Mouse (Mus musculus) embryonic facial prominence, embryonic 15.5 days (tissue): ENCODE results near the gene Socs3. TPM values are rescaled to one million over a fixed set of nuclear protein-coding genes. Genes with fewer than 3 reads are reported as not detected.

Source experiments
- ATAC-seq: fragments of 200-750 bp; cut with Nextera tagmentation; 2 replicates; pipeline ENCODE4 v1.8.0; 2017; ENCODE audit warnings: low read depth, moderate TSS enrichment; ENCODE audit not compliant: insufficient number of reproducible peaks, low FRiP score, low TSS enrichment
- H3K27ac ChIP-seq: fragments of 300-500 bp; sonication (generic); replicated peaks from 2 replicates; pipeline ENCODE4 v1.5.1; 2015; ENCODE audit warnings: mild to moderate bottlenecking, inconsistent platforms
- H3K27me3 ChIP-seq: fragments of 300-500 bp; sonication (generic); 2 replicates; pipeline ENCODE4 v1.6.1; 2015; ENCODE audit warnings: inconsistent platforms
- H3K36me3 ChIP-seq: fragments of 300-500 bp; sonication (generic); 2 replicates; pipeline ENCODE4 v1.6.1; 2015; ENCODE audit warnings: mild to moderate bottlenecking, inconsistent platforms
- H3K4me1 ChIP-seq: fragments of 300-500 bp; sonication (generic); 2 replicates; pipeline ENCODE4 v1.6.1; 2015; ENCODE audit warnings: inconsistent platforms
- H3K4me2 ChIP-seq: fragments of 300-500 bp; sonication (generic); replicated peaks from 2 replicates; pipeline ENCODE4 v1.6.1; 2015; ENCODE audit warnings: mild to moderate bottlenecking, inconsistent platforms
- H3K4me3 ChIP-seq: fragments of 300-500 bp; sonication (generic); replicated peaks from 2 replicates; pipeline ENCODE4 v1.5.1; 2015; ENCODE audit warnings: mild to moderate bottlenecking, inconsistent platforms
- H3K9ac ChIP-seq: fragments of 300-500 bp; sonication (generic); 2 replicates; pipeline ENCODE4 v1.6.1; 2015; ENCODE audit warnings: inconsistent platforms
- H3K9me3 ChIP-seq: fragments of 300-500 bp; sonication (generic); replicated peaks from 2 replicates; pipeline ENCODE4 v1.6.1; 2016; ENCODE audit warnings: inconsistent platforms
- WGBS: fragments of 180-500 bp; shearing (Covaris S2); methylation state at CpG from one replicate; pipeline ENCODE4 v1.1.7; 2015; 5-methylcytosine and 5-hydroxymethylcytosine counted together
- polyA plus RNA-seq: library from polyadenylated mRNA; unstranded; fragments of >200 nt; fragmentation: Nextera tagmentation; extraction: Ambion mirVana; gene quantifications from 2 replicates; pipeline ENCODE4 v1.2.1, GENCODE M21; 2015

Gene Socs3
- polyA plus RNA-seq, 1 experiment from 2014 or later, result 21.2 TPM

DNA sequence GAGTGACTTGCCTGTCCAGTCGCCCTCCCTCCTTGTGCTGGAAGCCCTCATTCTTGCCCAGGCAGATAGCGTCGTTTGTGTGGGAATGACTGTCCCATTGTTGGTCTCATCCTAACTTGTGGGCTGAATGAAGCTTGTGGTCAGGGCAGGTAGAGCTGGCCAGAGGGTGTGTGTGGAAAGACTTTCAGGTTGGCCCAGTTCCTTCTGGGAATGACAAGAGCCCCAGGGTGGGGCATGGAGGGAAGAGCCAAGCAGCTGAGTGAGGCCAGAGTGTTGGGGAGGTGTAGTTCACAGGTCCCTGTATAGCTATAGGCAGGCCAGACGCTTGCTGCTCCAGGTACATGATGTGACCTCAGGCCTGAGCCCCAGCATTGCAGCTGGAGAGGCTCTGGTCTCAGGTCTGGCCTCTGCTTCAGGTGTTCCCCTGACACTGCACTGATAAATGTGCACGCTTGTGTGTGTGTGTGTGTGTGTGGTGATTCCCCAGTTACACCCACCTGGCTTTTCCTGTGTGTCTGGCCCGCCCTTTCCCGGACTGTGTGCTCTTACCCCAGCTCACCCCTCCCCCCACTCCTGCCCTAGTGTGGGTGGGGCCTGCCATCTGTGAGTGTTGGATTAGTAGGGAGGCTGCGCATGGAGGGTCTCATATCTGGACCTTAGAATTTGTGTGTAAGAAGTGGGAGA, 37.8 kb upstream of the Socs3 start:
- WGBS, result 46% methylated on average over 8 of the region's 8 CpGs
- H3K9ac ChIP-seq, result no peak overlapping the region
- H3K4me2 ChIP-seq, result no peak overlapping the region
- peaks cover 44% of the 10 kb centered on the region for H3K36me3 ChIP-seq
- H3K4me3 ChIP-seq, result no peak overlapping the region
- no peak for ATAC-seq
- H3K27me3 ChIP-seq, result no peaks in the 10 kb centered on the region
- H3K9me3 ChIP-seq, result no peaks in the 10 kb centered on the region
- H3K27ac ChIP-seq, result 0 out of 2 replicates have a peak overlapping the region, but pooled peaks have one; percentile 44
- H3K4me1 ChIP-seq, result peaks cover 52% of the 10 kb centered on the region

DNA sequence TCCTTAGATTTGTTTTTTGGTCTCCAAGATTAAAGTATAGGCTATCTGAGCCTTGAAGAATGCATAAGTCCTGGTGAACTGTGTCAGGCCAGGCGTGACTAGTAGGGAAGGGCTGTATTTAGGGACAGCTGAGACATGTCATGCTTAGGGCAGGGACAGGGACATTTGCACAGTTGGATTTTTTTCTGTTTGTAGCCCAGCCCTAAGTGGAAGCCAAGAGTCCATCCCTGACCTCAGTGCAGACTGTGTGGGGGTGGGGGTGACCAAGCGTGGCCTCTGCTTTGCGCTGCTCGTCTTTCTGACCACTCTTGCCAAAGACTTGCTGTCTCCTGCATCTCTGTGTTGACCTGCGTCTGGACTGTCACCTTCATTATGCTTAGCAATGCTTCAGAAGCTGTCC, 34.4 kb upstream of the Socs3 start:
- H3K9ac ChIP-seq, result no peak overlapping the region
- peaks cover 67% of the 10 kb centered on the region for H3K36me3 ChIP-seq
- peak overlapping the region; percentile 60 for H3K27ac ChIP-seq
- no peak overlapping the region for H3K4me3 ChIP-seq
- WGBS, result 73% methylated on average over 5 of the region's 5 CpGs
- no peak overlapping the region for H3K4me2 ChIP-seq
- H3K4me1 ChIP-seq, result peaks cover 40% of the 10 kb centered on the region
- no peaks in the 10 kb centered on the region for H3K9me3 ChIP-seq
- H3K27me3 ChIP-seq, result no peaks in the 10 kb centered on the region
- ATAC-seq, result peak; percentile 50; the same call in 1 of the 2 replicates

DNA sequence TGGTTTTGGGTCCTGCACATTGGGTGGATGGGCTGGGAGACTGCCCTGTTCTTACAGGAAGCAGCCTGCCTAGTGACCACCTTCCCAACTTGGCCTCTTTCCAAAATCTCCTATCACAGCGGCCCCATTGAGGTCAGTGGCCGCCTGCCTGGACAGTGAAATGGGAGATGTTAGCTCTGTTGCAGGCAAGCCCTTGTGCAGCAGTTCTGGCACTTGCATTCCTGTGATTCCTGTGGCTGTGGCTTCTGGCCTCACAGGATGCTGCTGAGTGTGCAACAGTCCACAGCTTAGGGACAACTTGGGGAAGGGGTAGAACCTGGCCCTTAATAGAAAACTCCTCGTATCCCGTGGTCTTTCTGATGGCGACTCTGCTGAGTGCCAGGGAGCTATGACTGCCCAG, 33.9 kb upstream of the Socs3 start:
- Histone ChIP-seq H3K36me3 (peaks cover 69% of the 10 kb centered on the region), H3K27me3 (no peaks in the 10 kb centered on the region), H3K4me1 (peaks cover 36% of the 10 kb centered on the region), H3K4me3 (no peak overlapping the region), H3K27ac (peak overlapping the region; percentile 60), H3K4me2 (no peak overlapping the region), H3K9me3 (no peaks in the 10 kb centered on the region), H3K9ac (no peak overlapping the region)
- 61% methylated on average over 5 of the region's 5 CpGs for WGBS
- ATAC-seq, result peak; percentile 53; the same call in 1 of the 2 replicates

DNA sequence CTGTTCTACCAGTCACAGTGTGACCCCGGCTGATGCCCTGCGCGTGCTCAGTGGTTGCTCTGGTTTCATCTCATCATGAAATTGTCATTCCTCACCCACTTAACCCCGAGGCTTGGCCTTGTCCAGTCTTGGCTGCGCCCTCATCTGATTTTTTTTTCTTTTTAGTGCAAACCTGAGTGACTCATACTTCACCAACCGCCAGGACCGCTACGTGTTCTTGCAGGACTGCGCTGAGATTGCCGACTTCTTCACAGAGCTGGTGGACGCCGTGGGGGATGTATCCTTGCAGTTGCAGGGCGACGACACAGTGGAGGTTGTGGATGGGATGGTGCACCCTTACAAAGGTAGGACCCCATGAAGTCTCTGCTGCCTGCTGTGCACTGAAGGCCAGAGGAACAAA, 33.3 kb upstream of the Socs3 start:
- peaks cover 30% of the 10 kb centered on the region for H3K4me1 ChIP-seq
- 87% methylated on average over 14 of the region's 14 CpGs for WGBS
- peak overlapping the region; percentile 60 for H3K27ac ChIP-seq
- peaks cover 72% of the 10 kb centered on the region for H3K36me3 ChIP-seq
- no peak overlapping the region for H3K4me2 ChIP-seq
- ATAC-seq, result no peak
- no peaks in the 10 kb centered on the region for H3K9me3 ChIP-seq
- no peaks in the 10 kb centered on the region for H3K27me3 ChIP-seq
- H3K4me3 ChIP-seq, result no peak overlapping the region
- H3K9ac ChIP-seq, result no peak overlapping the region

DNA sequence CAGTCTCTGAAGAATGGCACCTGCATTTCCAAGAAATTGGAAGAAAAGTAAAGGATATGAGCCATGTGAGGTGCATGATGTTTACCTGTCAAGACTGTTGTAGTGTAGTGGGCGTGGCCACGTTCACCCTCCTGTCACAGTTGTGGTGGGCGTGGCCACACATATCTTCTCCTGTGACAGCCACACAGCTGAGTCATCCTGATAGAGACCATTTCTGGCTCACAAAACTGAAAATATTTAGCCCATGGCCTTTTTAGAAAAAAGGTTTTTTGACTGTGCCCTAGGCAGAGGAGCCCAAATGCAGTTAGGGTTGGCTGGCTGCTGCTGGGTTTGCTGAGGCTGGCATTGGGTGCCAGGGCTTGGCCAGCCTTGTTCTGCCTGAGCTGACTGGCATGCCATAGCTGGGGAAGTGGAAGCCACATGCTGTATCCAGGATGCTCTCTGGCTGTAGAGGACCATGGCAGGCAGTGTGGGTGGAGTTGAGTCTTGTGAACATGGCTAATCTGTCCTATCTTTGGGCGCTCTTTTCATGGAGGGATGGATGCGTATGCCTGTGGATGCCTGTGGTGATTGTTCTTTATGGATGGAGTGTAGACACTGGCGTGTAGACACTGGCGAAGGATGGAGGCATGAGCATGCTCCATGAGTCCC, 30.8 kb upstream of the Socs3 start:
- no peaks in the 10 kb centered on the region for H3K27me3 ChIP-seq
- no peak overlapping the region for H3K4me3 ChIP-seq
- no peak overlapping the region for H3K9ac ChIP-seq
- H3K27ac ChIP-seq, result no peak overlapping the region
- no peaks in the 10 kb centered on the region for H3K9me3 ChIP-seq
- no peak overlapping the region for H3K4me2 ChIP-seq
- 86% methylated on average over 7 of the region's 7 CpGs for WGBS
- peaks cover 61% of the 10 kb centered on the region for H3K36me3 ChIP-seq
- ATAC-seq, result no peak
- H3K4me1 ChIP-seq, result peaks cover 22% of the 10 kb centered on the region

DNA sequence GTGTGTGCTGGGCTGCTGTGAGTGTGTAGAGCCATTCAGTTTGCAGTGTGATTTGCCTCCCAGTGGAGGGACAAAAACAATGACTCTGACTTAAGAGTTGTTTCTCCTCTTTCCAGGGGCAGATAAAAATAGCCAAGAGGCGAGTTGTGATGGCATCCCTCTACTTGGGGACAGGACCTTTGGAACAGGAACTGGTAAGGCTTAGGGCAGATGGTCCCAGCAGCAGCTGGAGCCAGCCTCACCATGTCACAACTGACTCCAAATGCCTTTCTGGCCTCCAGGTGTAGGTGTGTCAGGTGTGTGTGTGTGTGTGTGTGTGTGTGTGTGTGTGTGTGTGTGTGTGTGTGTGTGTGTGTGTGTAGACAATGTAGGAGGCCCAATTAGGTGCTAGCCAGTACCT, 30.2 kb upstream of the Socs3 start:
- H3K36me3 ChIP-seq, result peaks cover 55% of the 10 kb centered on the region
- H3K27ac ChIP-seq, result 0 out of 2 replicates have a peak overlapping the region, but pooled peaks have one; percentile 51
- peaks cover 28% of the 10 kb centered on the region for H3K4me1 ChIP-seq
- no peak overlapping the region for H3K4me2 ChIP-seq
- no peak overlapping the region for H3K4me3 ChIP-seq
- no peaks in the 10 kb centered on the region for H3K27me3 ChIP-seq
- no peak overlapping the region for H3K9ac ChIP-seq
- H3K9me3 ChIP-seq, result no peaks in the 10 kb centered on the region
- no peak for ATAC-seq
- 47% methylated on average over 1 of the region's 1 CpGs for WGBS

DNA sequence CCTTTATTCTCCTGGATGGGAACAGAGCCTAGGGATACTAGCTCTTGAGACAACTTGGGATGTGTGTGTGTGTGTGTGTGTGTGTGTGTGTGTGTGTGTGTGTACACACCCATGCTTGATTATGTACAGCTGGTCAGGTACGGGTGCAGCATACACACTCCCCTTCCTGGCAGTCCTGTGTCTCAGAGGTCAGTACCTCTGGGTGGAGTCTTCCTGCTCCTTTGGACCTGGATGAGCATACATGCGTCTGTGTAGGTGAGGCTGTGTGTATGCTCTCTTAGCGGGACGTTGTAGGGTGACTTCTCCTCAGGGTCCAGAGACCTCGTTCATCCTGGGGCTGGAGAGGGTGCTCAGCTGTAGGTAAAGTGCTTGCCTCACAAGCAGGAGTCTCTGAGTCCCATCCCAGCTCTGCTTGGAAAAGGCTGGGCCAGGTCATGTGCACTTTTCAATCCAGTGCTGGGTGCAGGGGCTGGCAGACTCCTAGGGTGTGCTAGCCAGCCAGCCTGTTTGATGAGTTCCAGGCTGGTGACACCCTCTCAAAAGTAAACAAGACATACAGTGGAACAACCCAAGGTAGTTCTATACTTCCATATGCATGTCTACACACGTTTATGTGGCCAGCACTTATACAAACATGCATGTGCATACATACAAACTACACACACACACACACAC, 29.6 kb upstream of the Socs3 start:
- Histone ChIP-seq H3K27me3 (no peaks in the 10 kb centered on the region), H3K9ac (no peak overlapping the region), H3K4me3 (no peak overlapping the region), H3K36me3 (peaks cover 48% of the 10 kb centered on the region), H3K4me2 (no peak overlapping the region), H3K27ac (peak overlapping the region; percentile 51; the same call in 1 of the 2 replicates), H3K4me1 (peaks cover 31% of the 10 kb centered on the region), H3K9me3 (no peaks in the 10 kb centered on the region)
- ATAC-seq, result no peak
- 82% methylated on average over 6 of the region's 6 CpGs for WGBS

DNA sequence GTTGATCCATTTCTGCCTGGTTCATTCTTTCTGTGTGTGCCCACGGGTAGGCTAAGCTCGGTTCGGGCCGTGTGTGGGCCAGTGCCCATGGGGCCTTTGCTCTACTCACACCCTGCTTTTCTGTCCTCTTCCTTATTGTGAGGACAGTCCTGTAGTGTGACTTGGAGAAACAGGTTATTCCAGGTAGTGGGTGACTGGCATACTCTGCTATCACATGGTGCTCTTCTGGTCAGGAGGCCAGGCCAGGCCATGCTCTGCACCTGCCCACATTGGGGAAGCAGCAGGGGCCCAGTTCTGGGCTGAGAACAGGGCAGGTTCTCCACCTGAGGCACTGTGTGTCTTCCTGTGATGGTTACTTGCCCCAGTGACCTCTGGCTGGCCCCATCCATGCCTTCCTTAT, 28.5 kb upstream of the Socs3 start:
- peaks cover 38% of the 10 kb centered on the region for H3K36me3 ChIP-seq
- peaks cover 31% of the 10 kb centered on the region for H3K4me1 ChIP-seq
- 92% methylated on average over 4 of the region's 4 CpGs for WGBS
- H3K27ac ChIP-seq, result no peak overlapping the region
- H3K4me3 ChIP-seq, result no peak overlapping the region
- no peaks in the 10 kb centered on the region for H3K27me3 ChIP-seq
- no peaks in the 10 kb centered on the region for H3K9me3 ChIP-seq
- H3K9ac ChIP-seq, result no peak overlapping the region
- no peak for ATAC-seq
- H3K4me2 ChIP-seq, result no peak overlapping the region

DNA sequence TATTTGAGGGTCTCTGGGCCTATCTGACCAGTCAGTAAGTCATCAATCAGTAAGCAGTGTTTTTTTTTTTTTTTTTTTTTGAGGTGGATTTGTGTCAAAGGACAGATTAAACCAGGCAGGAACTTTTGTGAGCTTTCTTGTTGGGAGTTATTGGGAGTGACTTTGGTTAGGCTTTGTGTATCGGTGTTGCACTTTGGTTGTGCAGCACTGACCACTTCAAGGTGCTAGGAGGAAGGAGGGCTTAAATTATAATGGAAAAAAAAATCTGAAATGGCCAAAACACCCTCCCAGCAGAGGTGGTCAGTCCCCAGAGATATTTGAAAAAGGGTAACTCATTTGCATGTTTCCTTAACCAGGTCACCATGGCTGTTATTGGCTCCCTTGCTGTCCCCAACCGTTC, 27.2 kb upstream of the Socs3 start:
- H3K36me3 ChIP-seq, result peaks cover 27% of the 10 kb centered on the region
- H3K4me1 ChIP-seq, result peaks cover 42% of the 10 kb centered on the region
- no peak overlapping the region for H3K4me2 ChIP-seq
- no peak overlapping the region for H3K9ac ChIP-seq
- no peaks in the 10 kb centered on the region for H3K27me3 ChIP-seq
- H3K9me3 ChIP-seq, result no peaks in the 10 kb centered on the region
- no peak overlapping the region for H3K4me3 ChIP-seq
- WGBS, result 88% methylated on average over 2 of the region's 2 CpGs
- H3K27ac ChIP-seq, result no peak overlapping the region
- ATAC-seq, result no peak

DNA sequence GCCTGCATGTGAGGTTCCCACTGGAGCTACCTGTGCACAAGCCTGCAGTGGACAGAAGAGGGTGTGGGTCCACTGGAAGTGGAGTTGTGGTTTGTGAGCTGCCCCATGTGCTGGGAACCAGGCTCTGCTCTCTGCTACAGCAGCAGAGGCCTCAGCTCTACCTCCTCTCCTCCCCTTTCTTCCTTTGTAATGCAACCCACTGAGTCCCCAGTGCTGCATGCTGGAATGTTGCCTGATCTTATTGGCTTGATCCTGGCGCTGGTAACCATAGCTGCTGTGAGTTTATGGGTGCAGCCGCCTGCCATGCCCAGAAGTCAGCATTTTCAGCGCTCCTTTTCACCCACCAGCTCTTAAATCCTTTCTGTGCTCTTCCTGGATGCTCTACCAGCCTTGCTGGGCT, 26.2 kb upstream of the Socs3 start:
- peak overlapping the region; percentile 39; the same call in 1 of the 2 replicates for H3K27ac ChIP-seq
- WGBS, result 15% methylated on average over 3 of the region's 3 CpGs
- H3K4me3 ChIP-seq, result no peak overlapping the region
- no peaks in the 10 kb centered on the region for H3K9me3 ChIP-seq
- no peak for ATAC-seq
- H3K9ac ChIP-seq, result no peak overlapping the region
- H3K36me3 ChIP-seq, result peaks cover 18% of the 10 kb centered on the region
- no peaks in the 10 kb centered on the region for H3K27me3 ChIP-seq
- peaks cover 43% of the 10 kb centered on the region for H3K4me1 ChIP-seq
- no peak overlapping the region for H3K4me2 ChIP-seq

DNA sequence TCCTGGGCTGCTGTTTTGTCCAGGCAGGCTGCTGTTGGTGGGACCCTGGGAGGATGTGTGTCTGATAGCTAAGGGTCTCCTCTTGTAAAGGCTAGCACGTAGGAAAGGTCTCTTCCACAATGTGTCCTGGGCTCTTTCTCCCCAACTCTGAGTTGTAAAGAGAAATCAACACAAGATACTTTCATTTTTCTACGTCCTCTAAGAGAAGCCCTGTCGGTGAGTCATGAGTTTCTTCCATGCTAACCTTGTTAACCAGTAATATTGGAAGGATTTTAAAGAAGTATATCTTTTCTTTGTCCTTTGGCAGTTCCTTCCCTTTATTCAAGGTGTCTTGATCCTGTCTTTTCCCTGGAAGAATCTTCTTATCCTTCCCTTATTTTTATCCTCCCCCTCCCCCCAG, 25.8 kb upstream of the Socs3 start:
- H3K36me3 ChIP-seq, result peaks cover 14% of the 10 kb centered on the region

More for the DNA sequence above, 25.8 kb upstream of the Socs3 start:
- Histone ChIP-seq H3K4me1 (peaks cover 43% of the 10 kb centered on the region), H3K4me2 (no peak overlapping the region), H3K9ac (no peak overlapping the region), H3K4me3 (no peak overlapping the region), H3K27me3 (no peaks in the 10 kb centered on the region), H3K27ac (peak overlapping the region; percentile 84), H3K9me3 (no peaks in the 10 kb centered on the region)
- 49% methylated on average over 3 of the region's 3 CpGs for WGBS
- no peak for ATAC-seq
